Mouse (Mus musculus) myocyte (in vitro differentiated cells): ENCODE measurements around the gene Ffar2.

Experiments
- CEBPB ChIP-seq: IDR thresholded peaks from 2 replicates; pipeline ENCODE4 v1.6.1; 2011; ENCODE audit warnings: mild to moderate bottlenecking, moderate library complexity; ENCODE audit not compliant: poor library complexity, insufficient read depth, severe bottlenecking
- E2F4 ChIP-seq: IDR thresholded peaks from one replicate; pipeline ENCODE4 v1.6.1; 2011; ENCODE audit warnings: mild to moderate bottlenecking, control low read depth, moderate library complexity; ENCODE audit not compliant: insufficient read depth
- MAX ChIP-seq: IDR thresholded peaks from one replicate; pipeline ENCODE4 v1.6.1; 2011; ENCODE audit warnings: low read depth, mild to moderate bottlenecking, control low read depth
- MYOD1 ChIP-seq, 3 experiments: IDR thresholded peaks; one replicate each; pipeline ENCODE4 v1.6.1; 2011; ENCODE audit warnings: control low read depth in 2 of 3, low read depth in 2 of 3, mild to moderate bottlenecking in 2 of 3, moderate library complexity in 1 of 3; ENCODE audit not compliant: insufficient read length in 2 of 3, control insufficient read depth in 1 of 3
- MYOG ChIP-seq, 3 experiments: IDR thresholded peaks; one replicate each; pipeline ENCODE4 v1.6.1; 2011; ENCODE audit warnings: control low read depth in 2 of 3, low read depth in 2 of 3, mild to moderate bottlenecking in 2 of 3; ENCODE audit not compliant: insufficient read length in 2 of 3, control insufficient read depth in 1 of 3, insufficient read depth in 1 of 3
- POLR2A ChIP-seq: IDR thresholded peaks from one replicate; pipeline ENCODE4 v1.6.1; 2011; ENCODE audit warnings: low read depth, mild to moderate bottlenecking, control low read depth, moderate library complexity; ENCODE audit not compliant: insufficient read length
- POLR2AphosphoS2 ChIP-seq: IDR thresholded peaks from one replicate; pipeline ENCODE4 v1.6.1; 2011; ENCODE audit warnings: low read depth, control low read depth; ENCODE audit not compliant: insufficient read length
- REST ChIP-seq: IDR thresholded peaks from one replicate; pipeline ENCODE4 v1.6.1; 2011; ENCODE audit warnings: mild to moderate bottlenecking, control low read depth, moderate library complexity; ENCODE audit not compliant: insufficient read depth, insufficient read length
- TCF12 ChIP-seq: IDR thresholded peaks from one replicate; pipeline ENCODE4 v1.6.1; 2011; ENCODE audit warnings: mild to moderate bottlenecking, control low read depth; ENCODE audit not compliant: poor library complexity, insufficient read depth, severe bottlenecking
- USF1 ChIP-seq: IDR thresholded peaks from one replicate; pipeline ENCODE4 v1.6.1; 2011; ENCODE audit warnings: low read depth, mild to moderate bottlenecking, control low read depth, moderate library complexity

DNA sequence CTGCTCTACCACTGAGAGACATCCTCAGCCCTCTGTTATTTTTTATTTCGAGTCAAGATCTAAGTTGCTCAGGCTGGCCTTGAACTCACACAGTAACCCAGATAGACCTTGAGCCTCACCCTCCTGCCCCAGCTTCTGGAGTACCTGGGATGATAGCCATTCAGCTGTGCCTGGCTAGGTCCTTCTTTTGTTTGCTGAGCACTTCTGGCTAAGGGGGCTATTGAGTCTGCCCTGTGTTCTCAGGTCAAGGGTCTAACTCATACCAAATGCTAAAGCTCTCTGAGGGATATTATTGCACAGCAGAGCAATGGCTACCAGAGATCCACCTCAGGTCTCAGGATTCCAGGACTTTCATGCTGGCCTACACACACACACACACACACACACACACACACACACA is 38.4 kb downstream of the Ffar2 start:
- TF ChIP-seq USF1 (no peak), POLR2AphosphoS2 (no peak), POLR2A (no peak), E2F4 (no peak), MYOG (IDR thresholded peaks at IDR 0.05; ENCODE audit: control insufficient read depth in 1 of 3, insufficient read depth in 1 of 3, insufficient read length in 2 of 3, low read depth in 2 of 3) (no peak), CEBPB (no peak), TCF12 (no peak), MAX (no peak), REST (no peak), MYOD1 (IDR thresholded peaks at IDR 0.05; ENCODE audit: control insufficient read depth in 1 of 3, insufficient read length in 2 of 3, low read depth in 2 of 3) (no peak)
